Mouse (Mus musculus) embryonic fibroblast, embryonic 13.5 days (primary cell): ENCODE data around the gene Lrrn4. TPM values are rescaled to one million over a fixed set of nuclear protein-coding genes. Genes with fewer than 3 reads are reported as not detected.

ENCODE experiments used
- H3K27ac ChIP-seq: 2 replicates; pipeline ENCODE4 v1.5.1; 2012; ENCODE audit warnings: low read length, control low read depth, inconsistent platforms; ENCODE audit not compliant: insufficient read depth
- H3K4me1 ChIP-seq: 2 replicates; pipeline ENCODE4 v1.6.1; 2011; ENCODE audit warnings: low read length; ENCODE audit not compliant: control insufficient read depth, insufficient read depth
- H3K4me3 ChIP-seq: 2 replicates; pipeline ENCODE4 v1.5.1; 2011; ENCODE audit warnings: mild to moderate bottlenecking, control low read depth, low read length; ENCODE audit not compliant: insufficient read depth
- CTCF ChIP-seq: IDR thresholded peaks from 2 replicates; pipeline ENCODE4 v1.5.1; 2011; ENCODE audit warnings: mild to moderate bottlenecking, control low read depth, low read length, moderate library complexity, borderline replicate concordance; ENCODE audit not compliant: insufficient read depth
- POLR2A ChIP-seq: IDR thresholded peaks from 2 replicates; pipeline ENCODE4 v1.6.1; 2011; ENCODE audit warnings: low read depth, mild to moderate bottlenecking, control low read depth, low read length, moderate library complexity
- polyA plus RNA-seq: library from polyadenylated mRNA; stranded (reverse); fragments of >200 nt; gene quantifications from 2 replicates; pipeline ENCODE4 v1.2.4, GENCODE M21; 2011; ENCODE audit warnings: low read depth; ENCODE audit not compliant: missing spikeins, insufficient read length

Lrrn4 gene
- polyA plus RNA-seq, 1 experiment: 0.83 TPM

DNA sequence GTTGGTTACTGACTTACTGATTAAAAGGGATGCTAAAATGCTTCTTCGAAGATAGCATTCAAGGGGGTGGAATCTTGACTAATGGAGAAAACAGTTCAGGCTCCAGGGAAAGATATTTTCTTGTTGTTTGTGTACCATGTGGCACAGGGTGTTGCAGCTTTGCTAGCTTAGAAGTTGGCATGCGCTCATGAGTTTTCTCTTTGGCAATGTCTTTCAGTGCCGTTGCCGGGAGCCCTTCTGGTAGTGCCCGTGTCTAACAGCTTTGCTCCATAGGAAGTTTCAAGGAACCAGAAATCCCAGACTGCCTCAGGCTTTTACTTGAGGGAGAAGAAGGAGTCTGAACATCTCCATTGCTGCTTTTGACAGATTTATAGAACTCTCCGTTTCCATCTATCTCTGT lies 31.6 kb downstream of the Lrrn4 start:
- H3K27ac ChIP-seq: no peak overlapping the region
- no peak overlapping the region for H3K4me3 ChIP-seq
- H3K4me1 ChIP-seq: no peaks in the 10 kb centered on the region; the same call in 1 of the 2 replicates
- no peak for TF ChIP-seq POLR2A

DNA sequence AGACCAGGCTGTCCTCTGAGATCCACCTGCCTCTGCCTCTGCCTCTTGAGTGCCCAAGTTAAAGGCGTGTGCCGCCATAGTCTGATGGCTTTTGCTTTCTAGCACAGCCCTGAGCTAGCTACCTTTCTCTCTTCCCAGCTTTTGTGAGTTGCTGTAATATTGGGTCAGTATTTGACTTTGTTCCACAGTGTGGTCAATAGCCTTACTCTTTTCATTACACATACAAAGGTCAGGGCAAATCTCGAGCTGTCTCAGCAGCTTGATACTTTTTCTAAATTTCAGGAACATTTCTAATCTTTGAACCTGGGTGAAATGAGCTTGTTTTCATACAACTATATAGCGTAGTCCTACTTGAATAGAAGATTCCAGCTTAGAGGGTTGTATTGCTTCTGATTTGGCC lies 32.3 kb downstream of the Lrrn4 start:
- Histone ChIP-seq H3K4me3 (peak overlapping the region; percentile 85), H3K4me1 (no peaks in the 10 kb centered on the region; the same call in 1 of the 2 replicates), H3K27ac (no peak overlapping the region)
- TF ChIP-seq POLR2A (no peak), CTCF (no peak)

DNA sequence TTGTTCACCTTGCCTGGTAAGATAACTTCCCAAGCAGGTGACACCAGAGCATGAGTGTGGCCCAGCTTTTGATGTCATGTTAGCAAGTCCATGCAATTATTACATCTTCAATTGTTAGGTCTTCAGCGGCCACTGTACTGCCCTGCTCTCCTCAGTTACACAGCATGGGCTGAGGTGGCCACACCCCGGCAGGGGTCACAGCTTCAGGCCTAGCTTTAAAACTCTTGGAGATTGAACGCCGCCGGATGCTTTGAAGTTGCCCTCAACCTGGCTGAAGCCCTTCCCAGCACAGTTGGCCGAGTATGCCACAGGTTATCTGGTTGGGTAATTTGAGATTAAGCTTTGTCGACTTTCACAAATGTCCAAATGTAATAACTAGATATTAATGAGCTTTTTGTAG lies 33.1 kb downstream of the Lrrn4 start:
- TF ChIP-seq POLR2A (no peak), CTCF (no peak)
- no peaks in the 10 kb centered on the region; the same call in 1 of the 2 replicates for H3K4me1 ChIP-seq
- H3K27ac ChIP-seq: no peak overlapping the region
- peak overlapping the region; percentile 85 for H3K4me3 ChIP-seq

DNA sequence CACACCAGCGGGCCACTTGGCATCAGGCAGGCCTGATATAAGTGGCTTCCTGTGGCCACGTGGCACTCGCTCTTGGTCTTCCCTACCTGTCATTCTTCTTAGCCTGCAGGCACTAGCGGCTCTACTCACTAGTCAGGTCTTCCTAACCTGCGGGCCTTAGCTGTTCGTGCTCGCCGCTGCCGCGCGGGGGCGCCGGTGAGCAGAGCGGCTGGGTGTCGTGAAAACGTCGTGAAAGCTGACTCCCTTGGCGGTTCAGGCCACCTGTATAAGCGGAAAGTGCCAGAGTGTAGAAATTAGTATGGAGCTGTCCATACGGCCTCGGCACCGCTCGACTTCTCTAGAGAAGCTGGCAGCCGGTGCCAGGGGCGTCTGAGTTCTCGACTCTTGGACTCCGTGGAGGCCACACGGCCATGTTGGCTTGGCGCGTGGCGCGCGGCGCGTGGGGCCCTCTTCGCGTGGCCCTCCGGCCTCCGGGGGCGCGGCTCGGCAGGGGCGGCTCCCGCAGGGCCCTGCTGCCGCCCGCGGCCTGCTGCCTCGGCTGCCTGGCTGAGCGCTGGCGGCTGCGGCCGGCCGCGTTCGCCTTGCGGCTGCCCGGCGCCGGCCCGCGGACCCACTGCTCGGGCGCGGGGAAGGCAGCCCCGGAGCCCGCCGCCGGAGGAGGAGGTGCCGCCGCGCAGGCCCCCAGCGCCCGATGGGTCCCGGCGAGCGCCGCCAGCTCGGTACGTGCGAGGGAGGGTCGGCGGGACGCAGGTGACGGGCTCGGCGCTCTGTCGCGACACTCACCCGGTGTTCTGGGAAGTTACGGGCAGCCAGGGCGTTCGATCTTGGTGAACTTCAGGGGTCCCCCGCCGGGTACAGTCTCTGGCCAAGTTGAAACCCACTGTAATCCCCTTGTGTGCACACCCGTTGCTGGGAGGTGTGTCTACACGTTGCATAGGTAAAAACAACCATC lies 34.0 kb downstream of the Lrrn4 start, which contains the start of gene Crls1:
Gene Crls1 (plus strand): TSS at position 260 of the 952 bp plus-strand sequence.
- peak within 1 kb of the TSS; percentile 85 for H3K4me3 ChIP-seq
- H3K4me1 ChIP-seq: no peaks in the 10 kb centered on the region; the same call in 1 of the 2 replicates
- H3K27ac ChIP-seq: 0 out of 2 replicates have a peak within 1 kb of the TSS, but pooled peaks have one; percentile 37
- TF ChIP-seq POLR2A (peak; percentile 89), CTCF (peak; percentile 98)

DNA sequence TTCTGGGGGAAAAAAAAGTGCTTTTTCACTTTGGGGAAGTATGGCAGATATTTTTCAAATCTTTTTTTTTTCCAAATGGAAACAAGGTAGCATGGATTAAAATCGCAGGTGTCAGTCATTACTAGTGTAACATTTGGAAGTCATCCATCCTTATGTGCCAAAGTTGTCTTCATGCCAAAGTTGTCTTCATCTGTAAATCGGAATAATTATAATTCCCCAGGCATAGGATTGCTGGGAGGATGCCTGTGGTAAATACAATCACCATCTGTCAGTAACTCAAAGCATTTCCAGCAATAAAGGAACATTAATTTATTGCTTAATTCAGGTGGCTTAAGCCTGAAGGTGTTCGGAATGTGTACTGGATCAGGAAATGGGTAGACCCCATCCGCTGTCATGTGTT lies 39.6 kb downstream of the Lrrn4 start:
- no peak overlapping the region for H3K27ac ChIP-seq
- TF ChIP-seq POLR2A (no peak), CTCF (no peak)
- H3K4me1 ChIP-seq: no peaks in the 10 kb centered on the region
- H3K4me3 ChIP-seq: no peak overlapping the region

Other genes starting within 250 kb of the Lrrn4 start
- gene Shld1, start 194.0 kb downstream of the Lrrn4 start, polyA plus RNA-seq: 3.1 and 5.3 TPM in 2 replicates
- not detected in 2 replicates for gene Chgb, start 99.6 kb downstream of the Lrrn4 start, polyA plus RNA-seq
- gene Trmt6, start 64.8 kb downstream of the Lrrn4 start, polyA plus RNA-seq: 27.5 and 33.9 TPM in 2 replicates
- gene Mcm8, start 64.8 kb downstream of the Lrrn4 start, polyA plus RNA-seq: 7.0 and 8.6 TPM in 2 replicates
- 53.2 and 60.4 TPM in 2 replicates for gene Crls1, start 34.2 kb downstream of the Lrrn4 start, polyA plus RNA-seq
- gene Fermt1, start 65.0 kb upstream of the Lrrn4 start, polyA plus RNA-seq: not detected in 2 replicates